7 mouse cellular contexts compared by ENCODE assay signal in the genomic region with DNA sequence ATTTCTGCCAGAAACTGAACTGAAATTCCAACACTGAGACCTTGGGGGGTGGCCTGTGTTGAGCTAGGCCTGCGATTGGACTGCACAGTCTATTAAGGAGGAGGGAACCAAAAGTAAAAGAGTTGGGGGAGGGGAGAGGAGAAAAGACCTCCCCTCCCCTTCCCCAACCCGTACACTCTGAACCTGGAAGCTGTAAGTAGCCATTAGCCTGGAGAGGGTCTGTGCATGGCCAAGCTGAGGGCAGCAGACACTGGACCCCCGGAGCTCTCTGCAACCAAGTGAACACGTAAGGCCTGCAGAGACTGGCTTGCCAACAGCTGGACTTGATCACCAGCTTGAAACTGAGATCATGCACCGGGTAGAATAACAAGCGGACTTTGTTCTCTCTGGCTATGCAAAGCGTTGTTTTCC. TPM values are rescaled to one million over a fixed set of nuclear protein-coding genes. Genes with fewer than 3 reads are reported as not detected.
DNase-seq lines count a peak whose midpoint lies in the region; ATAC-seq and TF ChIP-seq lines count a peak whose summit lies in the region.

TSS of gene Olfml1 (plus strand) at position 186 of the 411 bp plus-strand sequence.

- no peaks in the 10 kb centered on the region for H3K4me1 ChIP-seq in cortical plate, adult 2 months (ENCODE audit: control insufficient read depth, insufficient read depth, low read length)
- H3K4me1 ChIP-seq in embryonic facial prominence, embryonic 15.5 days, result peaks cover 9% of the 10 kb centered on the region
- H3K4me1 ChIP-seq in heart, embryonic 13.5 days, result peaks cover 4% of the 10 kb centered on the region; the same call in 1 of the 2 replicates
- H3K4me1 ChIP-seq in kidney, postnatal 0 days (replicated peaks; ENCODE audit: insufficient read depth, low read length), result 0 out of 2 replicates have a peak, but pooled peaks cover 10% of the 10 kb centered on the region
- H3K4me1 ChIP-seq in limb, embryonic 13.5 days, result peaks cover 20% of the 10 kb centered on the region
- H3K4me1 ChIP-seq in olfactory bulb, adult 2 months (ENCODE audit: control insufficient read depth, insufficient read depth, low read length), result no peaks in the 10 kb centered on the region

- DNase-seq in kidney, postnatal 0 days (ENCODE audit: low spot score), result peak; percentile 95
- DNase-seq in B cell, adult 2 months, result no peak

- peak; percentile 90 for ATAC-seq in embryonic facial prominence, embryonic 15.5 days (ENCODE audit: insufficient number of reproducible peaks, low FRiP score, low TSS enrichment, low read depth)
- ATAC-seq in heart, embryonic 13.5 days (ENCODE audit: extremely low read depth, insufficient number of reproducible peaks, low FRiP score, low TSS enrichment), result peak; percentile 37; the same call in 1 of the 2 replicates
- ATAC-seq in kidney, postnatal 0 days (replicated peaks; ENCODE audit: low FRiP score, low read depth), result peak; percentile 95
- ATAC-seq in limb, embryonic 13.5 days (ENCODE audit: low FRiP score, low read depth), result peak; percentile 96

- H3K4me2 ChIP-seq in embryonic facial prominence, embryonic 15.5 days (replicated peaks), result peak within 1 kb of the TSS; percentile 50
- peak within 1 kb of the TSS; percentile 61 for H3K4me2 ChIP-seq in heart, embryonic 13.5 days
- H3K4me2 ChIP-seq in kidney, postnatal 0 days (ENCODE audit: low read length), result peak within 1 kb of the TSS; percentile 54
- H3K4me2 ChIP-seq in limb, embryonic 13.5 days (replicated peaks), result peak within 1 kb of the TSS; percentile 80

- H3K9me3 ChIP-seq in embryonic facial prominence, embryonic 15.5 days (replicated peaks), result no peaks in the 10 kb centered on the region
- H3K9me3 ChIP-seq in heart, embryonic 13.5 days, result no peaks in the 10 kb centered on the region
- H3K9me3 ChIP-seq in kidney, postnatal 0 days (replicated peaks; ENCODE audit: low read length), result no peaks in the 10 kb centered on the region
- H3K9me3 ChIP-seq in limb, embryonic 13.5 days, result peaks cover 7% of the 10 kb centered on the region; the same call in 1 of the 2 replicates

- peaks cover 9% of the 10 kb centered on the region for H3K36me3 ChIP-seq in embryonic facial prominence, embryonic 15.5 days
- peaks cover 9% of the 10 kb centered on the region for H3K36me3 ChIP-seq in heart, embryonic 13.5 days
- no peaks in the 10 kb centered on the region for H3K36me3 ChIP-seq in kidney, postnatal 0 days (ENCODE audit: insufficient read depth, low read length)
- peaks cover 14% of the 10 kb centered on the region for H3K36me3 ChIP-seq in limb, embryonic 13.5 days

- H3K27ac ChIP-seq in cortical plate, adult 2 months (ENCODE audit: insufficient read depth, low read length), result peak within 1 kb of the TSS; percentile 77; the same call in 1 of the 2 replicates
- peak within 1 kb of the TSS; percentile 94 for H3K27ac ChIP-seq in embryonic facial prominence, embryonic 15.5 days (replicated peaks)
- H3K27ac ChIP-seq in heart, embryonic 13.5 days (replicated peaks), result peak within 1 kb of the TSS; percentile 82
- peak within 1 kb of the TSS; percentile 91 for H3K27ac ChIP-seq in kidney, postnatal 0 days
- peak within 1 kb of the TSS; percentile 97 for H3K27ac ChIP-seq in limb, embryonic 13.5 days
- peak within 1 kb of the TSS; percentile 67 for H3K27ac ChIP-seq in olfactory bulb, adult 2 months (ENCODE audit: insufficient read depth, low read depth, low read length)

- H3K4me3 ChIP-seq in cortical plate, adult 2 months (ENCODE audit: insufficient read depth, low read length), result peak within 1 kb of the TSS; percentile 12; the same call in 1 of the 2 replicates
- H3K4me3 ChIP-seq in embryonic facial prominence, embryonic 15.5 days (replicated peaks), result peak within 1 kb of the TSS; percentile 47
- H3K4me3 ChIP-seq in heart, embryonic 13.5 days, result peak within 1 kb of the TSS; percentile 49
- H3K4me3 ChIP-seq in kidney, postnatal 0 days (replicated peaks; ENCODE audit: low read depth, low read length), result peak within 1 kb of the TSS; percentile 42
- H3K4me3 ChIP-seq in limb, embryonic 13.5 days, result peak within 1 kb of the TSS; percentile 59
- H3K4me3 ChIP-seq in olfactory bulb, adult 2 months (ENCODE audit: insufficient read depth, low read depth, low read length), result peak within 1 kb of the TSS; percentile 30

- no peak for TF ChIP-seq CTCF in cortical plate, adult 2 months (IDR thresholded peaks at IDR 0.05; ENCODE audit: extremely low read depth, insufficient read depth, low read length)
- TF ChIP-seq CTCF in kidney, postnatal 0 days (IDR thresholded peaks at IDR 0.05; ENCODE audit: low read depth), result no peak
- no peak for TF ChIP-seq CTCF in olfactory bulb, adult 2 months (IDR thresholded peaks at IDR 0.05; ENCODE audit: insufficient read depth, low read depth, low read length)

- peak within 1 kb of the TSS; percentile 28 for H3K9ac ChIP-seq in embryonic facial prominence, embryonic 15.5 days
- H3K9ac ChIP-seq in heart, embryonic 13.5 days, result peak within 1 kb of the TSS; percentile 67
- H3K9ac ChIP-seq in kidney, postnatal 0 days (ENCODE audit: low read depth, low read length), result peak within 1 kb of the TSS; percentile 31; the same call in 1 of the 2 replicates
- H3K9ac ChIP-seq in limb, embryonic 13.5 days, result peak within 1 kb of the TSS; percentile 70

- no peaks in the 10 kb centered on the region for H3K27me3 ChIP-seq in embryonic facial prominence, embryonic 15.5 days
- H3K27me3 ChIP-seq in heart, embryonic 13.5 days (replicated peaks), result no peaks in the 10 kb centered on the region
- H3K27me3 ChIP-seq in kidney, postnatal 0 days (ENCODE audit: insufficient read depth, low read length), result no peaks in the 10 kb centered on the region
- H3K27me3 ChIP-seq in limb, embryonic 13.5 days, result no peaks in the 10 kb centered on the region

- TF ChIP-seq POLR2A in cortical plate, adult 2 months (IDR thresholded peaks at IDR 0.05; ENCODE audit: extremely low read depth, insufficient read depth, low read length), result no peak
- no peak for TF ChIP-seq POLR2A in olfactory bulb, adult 2 months (IDR thresholded peaks at IDR 0.05; ENCODE audit: insufficient read depth, low read depth, low read length)

- WGBS in embryonic facial prominence, embryonic 15.5 days, result 18% methylated on average over 7 of the region's 7 CpGs
- WGBS in heart, embryonic 13.5 days, result 41% methylated on average over 7 of the region's 7 CpGs
- WGBS in kidney, postnatal 0 days, result 16% methylated on average over 7 of the region's 7 CpGs
- 9% methylated on average over 7 of the region's 7 CpGs for WGBS in limb, embryonic 13.5 days
- 51% methylated on average over 7 of the region's 7 CpGs for WGBS in olfactory bulb, adult 2 months

RNA-seq across cellular contexts. Expression of gene Olfml1, which starts in this region (rescaled TPM):
- 12.4 and 13.4 TPM in 2 replicates for polyA plus RNA-seq in cortical plate, adult 2 months (2012; rRNA removed)
- polyA plus RNA-seq in embryonic facial prominence, embryonic 15.5 days (2015; fragmentation: Nextera tagmentation; extraction: Ambion mirVana), result 29.0 and 31.4 TPM in 2 replicates
- 6.4 and 8.5 TPM in 2 replicates for polyA plus RNA-seq in heart, embryonic 13.5 days (2015; fragmentation: Nextera tagmentation; extraction: Ambion mirVana)
- polyA plus RNA-seq in kidney, postnatal 0 days (2015; fragmentation: Nextera tagmentation; extraction: Ambion mirVana), result 24.5 and 24.9 TPM in 2 replicates
- polyA plus RNA-seq in limb, embryonic 13.5 days (2015; fragmentation: Nextera tagmentation; extraction: Ambion mirVana), result 41.2 and 42.3 TPM in 2 replicates
- polyA plus RNA-seq in olfactory bulb, adult 2 months (2012; ENCODE audit: insufficient read depth, insufficient read length, low replicate concordance, missing spikeins), result not detected in 2 replicates

Comparison
In these comparisons a context has a peak if more than half of its experiments do, and no peak if none do; other contexts are left out.
1. ATAC-seq: peak in every context shown above with its lines; median percentile 96 in limb, embryonic 13.5 days; 95 in kidney, postnatal 0 days; 90 in embryonic facial prominence, embryonic 15.5 days; 37 in heart, embryonic 13.5 days.